Comparison of ENCODE assay signal across 19 mouse cellular contexts in genomic region chr4:150866494-150866893, GRCm38 (mm10).
"Had no signal": no experiment of that assay in that cellular context is flagged by ENCODE, and none has a peak within 500 bp of the region (broad histone marks: within the 10 kb centered on the region; RNA-seq: fewer than 3 reads in every experiment).

No protein-coding gene starts in this region.

- H3K4me3 ChIP-seq: midbrain, embryonic 10.5 days; midbrain, embryonic 12.5 days; myocyte; neural tube, embryonic 13.5 days; neural tube, embryonic 15.5 days had no signal

- H3K27ac ChIP-seq: midbrain, embryonic 10.5 days; midbrain, embryonic 12.5 days; neural tube, embryonic 13.5 days; neural tube, embryonic 15.5 days had no signal

- H3K9ac ChIP-seq: lung, embryonic 14.5 days; midbrain, embryonic 12.5 days; neural tube, embryonic 13.5 days; neural tube, embryonic 15.5 days had no signal

- DNase-seq: lung, adult 18-20 months; lung, embryonic 14.5 days; lung, postnatal 10 days; lung, postnatal 4 days; midbrain, embryonic 14.5 days; retina, postnatal 1 day; right cerebral cortex, adult 18-20 months; right cerebral cortex, postnatal 25 days; right cerebral cortex, postnatal 4 days; spleen, adult 18-20 months; thymus, adult 2 months; thymus, postnatal 25 days; thymus, postnatal 4 days had no signal

- H3K27me3 ChIP-seq: midbrain, embryonic 12.5 days; neural tube, embryonic 13.5 days; neural tube, embryonic 15.5 days had no signal

- H3K9me3 ChIP-seq: midbrain, embryonic 10.5 days; midbrain, embryonic 12.5 days; neural tube, embryonic 13.5 days; neural tube, embryonic 15.5 days had no signal

- H3K4me2 ChIP-seq: lung, embryonic 14.5 days; midbrain, embryonic 12.5 days; neural tube, embryonic 13.5 days; neural tube, embryonic 15.5 days had no signal

- ATAC-seq: midbrain, embryonic 16.5 days had no signal
